Mouse (Mus musculus): ENCODE measurements at regions not wholly inside any gene's neighbourhood (a gene's known extent, or its start where the extent isn't known, plus 50 kb on each side); places are given as distances from the start of the nearest gene placed in this dataset.

DNA sequence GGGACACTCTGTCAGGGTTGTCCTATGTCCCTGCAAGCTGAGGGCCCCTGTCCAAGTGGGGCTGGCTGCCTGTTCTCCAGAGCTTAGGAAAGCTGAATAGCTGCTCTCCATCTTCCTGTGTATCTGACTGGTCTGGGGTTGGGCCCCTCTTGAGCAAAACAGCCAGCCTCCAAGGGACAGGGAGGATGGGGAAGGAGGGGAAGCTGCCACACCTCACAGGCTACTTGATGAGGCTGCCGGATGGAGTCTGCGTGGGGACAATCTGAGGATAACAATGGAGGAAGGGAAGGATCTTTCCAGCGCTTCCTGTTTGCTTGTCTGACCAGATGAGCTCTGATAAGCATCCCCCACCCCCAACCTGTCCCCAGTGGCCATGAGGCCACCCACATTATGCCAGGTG lies 57.1 kb upstream of the Ccnd1 start:
- DNase-seq (ENCODE audit: extremely low spot score, low read depth, low spot score) = no peak

DNA sequence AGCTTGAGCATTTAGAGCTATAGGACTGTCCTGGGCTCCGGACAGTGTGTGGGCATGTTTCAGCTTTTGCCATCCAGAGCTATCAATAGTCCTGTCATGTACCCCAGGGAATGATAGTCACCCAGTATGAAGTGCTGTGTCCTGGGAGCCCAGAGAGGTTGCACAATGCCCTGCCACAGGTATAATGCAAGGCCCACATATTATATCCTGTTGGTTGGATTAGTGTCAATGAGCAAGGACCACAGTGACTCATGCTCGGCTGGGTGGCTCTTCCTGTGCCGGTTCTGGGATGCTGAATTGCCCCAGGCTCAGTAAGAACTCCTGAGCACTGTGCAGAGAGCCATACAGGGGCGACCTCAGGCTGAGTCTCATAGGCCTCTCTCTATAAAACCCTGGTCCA lies 54.5 kb upstream of the Ccnd1 start:
- no peak for DNase-seq (ENCODE audit: extremely low spot score, low read depth, low spot score)

- DNase-seq (ENCODE audit: extremely low spot score, low read depth, low spot score) = no peak
Observed at GRCm38 (mm10) chr7:144993566-144993965, 53.8 kb upstream of the Ccnd1 start.

DNA sequence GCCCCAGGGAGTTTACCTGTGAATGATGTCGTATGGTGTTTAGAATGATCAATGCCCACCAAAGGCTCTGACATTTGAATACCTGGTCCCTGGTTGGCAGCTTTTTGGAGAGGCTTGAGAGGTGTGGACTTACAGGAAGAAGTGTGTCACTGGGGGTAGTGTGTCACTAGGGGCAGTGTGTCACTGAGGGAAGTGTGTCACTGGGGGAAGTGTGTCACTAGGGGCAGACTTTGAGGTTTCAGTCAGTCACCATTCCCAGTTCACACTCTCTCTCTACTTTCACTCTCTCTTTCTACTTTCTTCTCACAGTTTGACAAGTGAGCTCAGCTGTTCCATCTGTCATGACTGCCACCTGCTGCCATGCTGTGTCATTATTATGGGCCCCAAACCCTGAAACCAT lies 52.0 kb upstream of the Ccnd1 start:
- no peak for DNase-seq (ENCODE audit: extremely low spot score, low read depth, low spot score)
